ENCODE assay signal across 8 mouse cellular contexts in the genomic region with DNA sequence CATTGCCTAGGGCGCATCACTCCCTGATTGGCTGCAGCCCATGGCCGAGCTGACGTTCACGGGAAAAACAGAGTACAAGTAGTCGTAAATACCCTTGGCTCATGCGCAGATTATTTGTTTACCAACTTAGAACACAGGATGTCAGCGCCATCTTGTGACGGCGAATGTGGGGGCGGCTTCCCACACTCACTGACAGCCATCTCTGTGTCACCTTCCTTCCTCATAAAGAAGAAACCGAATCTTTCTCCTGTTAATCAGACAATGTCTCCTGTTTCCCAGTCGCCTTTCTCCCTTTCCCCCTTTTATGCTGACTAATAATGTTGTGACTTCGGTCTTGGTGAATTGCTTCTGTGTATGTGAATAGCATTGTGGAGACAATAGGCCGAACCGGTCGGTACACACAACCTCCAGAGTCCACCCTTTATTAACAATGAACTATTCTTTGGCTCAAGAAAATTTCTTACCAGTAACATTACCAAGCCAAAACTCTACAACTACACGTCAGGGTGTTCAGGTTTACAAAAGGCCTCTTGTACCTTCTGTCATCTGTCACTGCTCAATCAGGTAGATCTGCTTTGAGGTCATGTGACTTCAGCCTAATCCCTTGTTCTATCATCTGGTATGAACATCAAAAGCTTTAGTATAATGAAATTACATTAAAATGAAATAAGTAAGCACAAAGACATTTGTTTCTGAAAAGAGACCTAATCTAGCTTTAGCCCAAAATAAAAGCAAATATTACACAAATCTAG. TPM values are rescaled to one million over a fixed set of nuclear protein-coding genes. Genes with fewer than 3 reads are reported as not detected.
DNase-seq lines count a peak whose midpoint lies in the region; ATAC-seq and TF ChIP-seq lines count a peak whose summit lies in the region.

No protein-coding gene starts in this region.

- no peaks in the 10 kb centered on the region for H3K79me2 ChIP-seq in liver, adult 2 months (ENCODE audit: control insufficient read depth, insufficient read depth, low read length)

- H3K27ac ChIP-seq in left cerebral cortex, adult 2 months = peak overlapping the region; percentile 76; the same call in 1 of the 2 replicates
- H3K27ac ChIP-seq in forebrain, embryonic 16.5 days (ENCODE audit: low read length) = peak overlapping the region; percentile 76
- H3K27ac ChIP-seq in liver, adult 2 months (replicated peaks; ENCODE audit: insufficient read depth, low read depth, low read length) = peak overlapping the region; percentile 17

- no peak overlapping the region for H3K4me3 ChIP-seq in left cerebral cortex, adult 2 months
- H3K4me3 ChIP-seq in forebrain, embryonic 16.5 days (replicated peaks; ENCODE audit: low read length) = 0 out of 2 replicates have a peak overlapping the region, but pooled peaks have one; percentile 11
- no peak overlapping the region for H3K4me3 ChIP-seq in liver, adult 2 months (ENCODE audit: insufficient read depth, low read depth, low read length)

- no peaks in the 10 kb centered on the region for H3K9me3 ChIP-seq in forebrain, embryonic 16.5 days (ENCODE audit: control insufficient read depth, low read length)

- 61% methylated on average over 11 of the region's 17 CpGs for WGBS in forebrain, embryonic 16.5 days
- WGBS in liver, adult 2 months = 51% methylated on average over 12 of the region's 17 CpGs

- H3K4me1 ChIP-seq in forebrain, embryonic 16.5 days (replicated peaks; ENCODE audit: control insufficient read depth, insufficient read depth, low read length) = no peaks in the 10 kb centered on the region
- no peaks in the 10 kb centered on the region for H3K4me1 ChIP-seq in liver, adult 2 months (ENCODE audit: control insufficient read depth, insufficient read depth, low read length)

- H3K27me3 ChIP-seq in forebrain, embryonic 16.5 days (replicated peaks; ENCODE audit: control insufficient read depth, insufficient read depth, low read length) = no peaks in the 10 kb centered on the region
- no peaks in the 10 kb centered on the region for H3K27me3 ChIP-seq in liver, adult 2 months (ENCODE audit: control insufficient read depth, insufficient read depth, low read length)

- no peak; the same call in 1 of the 2 replicates for TF ChIP-seq CTCF in left cerebral cortex, adult 2 months (IDR thresholded peaks at IDR 0.05)
- TF ChIP-seq CTCF in brain, embryonic 14.5 days (IDR thresholded peaks at IDR 0.05; ENCODE audit: borderline replicate concordance, extremely low read depth, insufficient read depth, insufficient read length) = no peak
- no peak for TF ChIP-seq CTCF in liver, adult 2 months (IDR thresholded peaks at IDR 0.05; ENCODE audit: low read depth, low read length)

- peak; percentile 85 for ATAC-seq in forebrain, embryonic 16.5 days

- peak in 1 of 2 experiments; percentile 25 for DNase-seq in left cerebral cortex, adult 2 months (ENCODE audit: extremely low spot score in 1 of 2, low spot score in 2 of 2)
- DNase-seq in left cerebral cortex, adult 11 months (ENCODE audit: low spot score) = no peak
- peak; percentile 74 for DNase-seq in brain, embryonic 14.5 days (ENCODE audit: low read depth)
- DNase-seq in induced T-regulatory cell, adult 2 months (ENCODE audit: low read depth) = peak; percentile 87
- DNase-seq in liver, adult 2 months (ENCODE audit: extremely low read depth, low read depth, low spot score) = peak; percentile 65
- DNase-seq in naive thymus-derived CD4-positive, alpha-beta T cell, adult 2 months (ENCODE audit: low read depth) = peak; percentile 85
- DNase-seq in right cerebral cortex, postnatal 14 days = no peak

- no peak overlapping the region for H3K9ac ChIP-seq in forebrain, embryonic 16.5 days (replicated peaks; ENCODE audit: low read depth, low read length)
- no peak overlapping the region for H3K9ac ChIP-seq in liver, adult 2 months (ENCODE audit: low read depth, low read length)

- no peaks in the 10 kb centered on the region for H3K36me3 ChIP-seq in forebrain, embryonic 16.5 days (ENCODE audit: control insufficient read depth, insufficient read depth)
- H3K36me3 ChIP-seq in liver, adult 2 months (ENCODE audit: control insufficient read depth, insufficient read depth, low read length) = 0 out of 2 replicates have a peak, but pooled peaks cover 5% of the 10 kb centered on the region

- peak overlapping the region; percentile 29 for H3K4me2 ChIP-seq in forebrain, embryonic 16.5 days (ENCODE audit: low read length)

- intact Hi-C loops in left cerebral cortex, adult 2 months (cut with DNase I) = no loop called here

- no peak for TF ChIP-seq POLR2A in brain, embryonic 14.5 days (IDR thresholded peaks at IDR 0.05; ENCODE audit: borderline replicate concordance, extremely low read depth, insufficient read depth, insufficient read length, poor library complexity, severe bottlenecking)
- TF ChIP-seq POLR2A in liver, adult 2 months (IDR thresholded peaks at IDR 0.05; ENCODE audit: extremely low read depth, insufficient read depth, low read length) = no peak

RNA-seq across cellular contexts. Expression of a gene that starts 22.6 kb away (rescaled TPM):
- 1 to 10 TPM; 1.6 to 1.9 TPM for total RNA-seq in left cerebral cortex, adult 2 months (2021)
- polyA plus RNA-seq in brain, embryonic 14.5 days (2012; rRNA removed) = 1.7 and 2.3 TPM in 2 replicates
- polyA plus RNA-seq in forebrain, embryonic 16.5 days (2015; fragmentation: Nextera tagmentation; extraction: Ambion mirVana) = 1.2 and 1.5 TPM in 2 replicates
- total RNA-seq in liver, adult 2 months (2014; rRNA removed) = 6.2 and 9.5 TPM in 2 replicates
- 6.4 and 8.6 TPM in 2 replicates for polyA plus RNA-seq in liver, adult 2 months (2012; rRNA removed)

RNA-seq across cellular contexts. Expression of a gene that starts 41.7 kb away (rescaled TPM):
- total RNA-seq in left cerebral cortex, adult 2 months (2021) = 1 to 10 TPM; 7.1 to 8.0 TPM
- 2.3 and 4.1 TPM in 2 replicates for polyA plus RNA-seq in brain, embryonic 14.5 days (2012; rRNA removed)
- 7.8 and 9.8 TPM in 2 replicates for polyA plus RNA-seq in forebrain, embryonic 16.5 days (2015; fragmentation: Nextera tagmentation; extraction: Ambion mirVana)
- 51.9 and 52.3 TPM in 2 replicates for total RNA-seq in liver, adult 2 months (2014; rRNA removed)
- polyA plus RNA-seq in liver, adult 2 months (2012; rRNA removed) = 6.1 and 7.3 TPM in 2 replicates

RNA-seq across cellular contexts. Expression of a gene that starts 56.6 kb away (rescaled TPM):
- total RNA-seq in left cerebral cortex, adult 2 months (2021) = 10 to 100 TPM; 66.9 to 86.2 TPM
- polyA plus RNA-seq in brain, embryonic 14.5 days (2012; rRNA removed) = 211 and 231 TPM in 2 replicates
- 359 and 367 TPM in 2 replicates for polyA plus RNA-seq in forebrain, embryonic 16.5 days (2015; fragmentation: Nextera tagmentation; extraction: Ambion mirVana)
- total RNA-seq in liver, adult 2 months (2014; rRNA removed) = 46.4 and 52.1 TPM in 2 replicates
- polyA plus RNA-seq in liver, adult 2 months (2012; rRNA removed) = 20.3 and 20.9 TPM in 2 replicates

RNA-seq across cellular contexts. Expression of a gene that starts 56.6 kb away (rescaled TPM):
- 10 to 100 TPM; 14.1 to 14.6 TPM for total RNA-seq in left cerebral cortex, adult 2 months (2021)
- polyA plus RNA-seq in brain, embryonic 14.5 days (2012; rRNA removed) = 15.7 and 16.7 TPM in 2 replicates
- 21.1 and 23.4 TPM in 2 replicates for polyA plus RNA-seq in forebrain, embryonic 16.5 days (2015; fragmentation: Nextera tagmentation; extraction: Ambion mirVana)
- total RNA-seq in liver, adult 2 months (2014; rRNA removed) = 10.1 and 12.5 TPM in 2 replicates
- 1.8 and 2.5 TPM in 2 replicates for polyA plus RNA-seq in liver, adult 2 months (2012; rRNA removed)

RNA-seq across cellular contexts. Expression of a gene that starts 57.2 kb away (rescaled TPM):
- total RNA-seq in left cerebral cortex, adult 2 months (2021) = 10 to 100 TPM; 23.9 to 34.0 TPM
- 22.4 and 26.8 TPM in 2 replicates for polyA plus RNA-seq in brain, embryonic 14.5 days (2012; rRNA removed)
- polyA plus RNA-seq in forebrain, embryonic 16.5 days (2015; fragmentation: Nextera tagmentation; extraction: Ambion mirVana) = 23.3 and 30.0 TPM in 2 replicates
- total RNA-seq in liver, adult 2 months (2014; rRNA removed) = 2.1 and 2.5 TPM in 2 replicates
- 0.67 and 0.76 TPM in 2 replicates for polyA plus RNA-seq in liver, adult 2 months (2012; rRNA removed)

Comparison
In these comparisons a context has a peak if more than half of its experiments do, and no peak if none do; other contexts are left out.
1. DNase-seq: peak in brain, embryonic 14.5 days (single experiment), induced T-regulatory cell, adult 2 months (single experiment), liver, adult 2 months (single experiment) and naive thymus-derived CD4-positive, alpha-beta T cell, adult 2 months (single experiment); none in left cerebral cortex, adult 11 months (single experiment) and right cerebral cortex, postnatal 14 days (single experiment).
2. H3K27ac ChIP-seq: peak in every context shown above with its lines; median percentile 76 in left cerebral cortex, adult 2 months; 76 in forebrain, embryonic 16.5 days; 17 in liver, adult 2 months.